Mouse (Mus musculus): ENCODE measurements around the gene Tmem147.
"Not testable (repeated sequence)": the region's sequence is repeated elsewhere in the genome, so short reads cannot be mapped to it uniquely, and the experiment has no call there.

Gene Tmem147

GRCm38 (mm10) chr7:30729396-30730063, at the start of gene Tmem147:
TSS of gene Tmem147 (minus strand) at chr7:30729540.
- DNase-seq (ENCODE audit: low spot score in 2 of 2) = peak; percentile 97 to 98

DNA sequence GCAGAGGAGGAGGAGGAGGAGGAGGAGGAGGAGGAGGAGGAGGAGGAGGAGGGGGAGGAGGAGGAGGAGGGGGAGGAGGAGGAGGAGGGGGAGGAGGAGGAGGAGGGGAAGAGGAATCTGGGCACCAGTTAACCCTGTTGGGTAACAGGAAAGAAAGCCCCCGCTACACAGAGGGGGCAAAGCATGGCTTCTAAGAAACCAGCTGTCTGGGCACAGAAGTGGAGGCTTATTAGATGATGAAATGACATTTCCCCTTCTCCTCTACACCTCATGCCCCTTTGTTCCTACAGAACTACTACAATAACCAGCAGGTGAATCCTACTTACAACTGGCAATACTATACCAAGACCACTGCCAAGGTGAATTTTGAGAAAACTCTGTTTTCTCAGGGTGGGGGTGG, 48.6 kb upstream of the Tmem147 start:
- DNase-seq (ENCODE audit: low spot score in 2 of 2) = no peak

- no peak for DNase-seq (ENCODE audit: low spot score in 2 of 2)
Measured at GRCm38 (mm10) chr7:30777081-30777579, 47.8 kb upstream of the Tmem147 start.

DNA sequence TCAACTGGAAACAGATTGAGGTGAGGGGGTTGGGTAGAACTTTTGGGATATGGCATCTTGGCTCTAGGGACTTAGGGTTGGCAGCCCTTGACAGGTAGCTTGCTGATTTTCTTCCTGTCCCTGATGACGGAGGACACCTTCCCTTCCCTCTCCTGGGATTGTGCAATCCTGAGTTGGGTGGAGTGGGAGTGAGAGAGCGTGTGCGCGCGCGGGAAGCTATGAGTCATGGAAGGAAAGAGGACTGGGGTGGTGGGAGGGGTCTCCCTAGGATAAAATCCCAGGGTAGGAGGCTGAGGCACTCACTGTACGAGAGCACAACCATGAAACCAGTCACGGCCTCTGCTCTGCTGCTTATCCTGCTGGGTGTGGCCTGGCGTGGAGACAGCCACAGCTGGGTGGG, 46.8 kb upstream of the Tmem147 start:
- DNase-seq (ENCODE audit: low spot score in 2 of 2) = no peak

- no peak for DNase-seq (ENCODE audit: low spot score in 2 of 2)
Measured at GRCm38 (mm10) chr7:30769236-30769635, 39.9 kb upstream of the Tmem147 start.

DNA sequence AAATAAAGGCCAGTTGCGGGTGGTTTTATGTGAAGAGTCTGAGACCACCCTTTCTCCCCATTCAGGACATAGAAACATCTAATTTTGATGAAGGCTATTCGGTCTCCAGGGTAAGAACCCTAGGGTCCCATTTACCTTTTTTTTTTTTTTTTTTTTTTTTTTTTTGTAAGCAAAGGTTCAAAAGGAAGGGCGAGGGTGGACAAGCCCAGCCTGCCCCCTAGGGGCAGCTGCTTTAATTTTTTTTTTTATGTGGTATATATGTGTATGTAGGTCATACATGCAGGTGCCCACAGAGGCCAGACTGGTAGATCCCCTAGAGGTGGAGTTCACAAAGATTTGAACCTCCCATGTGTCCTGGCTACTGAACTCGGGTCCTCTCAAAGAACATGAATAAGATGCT, 37.1 kb upstream of the Tmem147 start:
- no peak for DNase-seq (ENCODE audit: low spot score in 2 of 2)

- no peak for DNase-seq (ENCODE audit: low spot score in 2 of 2)
Measured at GRCm38 (mm10) chr7:30765173-30765572, 35.8 kb upstream of the Tmem147 start.

GRCm38 (mm10) chr7:30763456-30763855, 34.1 kb upstream of the Tmem147 start, which contains the start of gene Dmkn:
TSS of gene Dmkn (plus strand) at chr7:30763756.
- DNase-seq (ENCODE audit: low spot score in 2 of 2) = no peak

DNA sequence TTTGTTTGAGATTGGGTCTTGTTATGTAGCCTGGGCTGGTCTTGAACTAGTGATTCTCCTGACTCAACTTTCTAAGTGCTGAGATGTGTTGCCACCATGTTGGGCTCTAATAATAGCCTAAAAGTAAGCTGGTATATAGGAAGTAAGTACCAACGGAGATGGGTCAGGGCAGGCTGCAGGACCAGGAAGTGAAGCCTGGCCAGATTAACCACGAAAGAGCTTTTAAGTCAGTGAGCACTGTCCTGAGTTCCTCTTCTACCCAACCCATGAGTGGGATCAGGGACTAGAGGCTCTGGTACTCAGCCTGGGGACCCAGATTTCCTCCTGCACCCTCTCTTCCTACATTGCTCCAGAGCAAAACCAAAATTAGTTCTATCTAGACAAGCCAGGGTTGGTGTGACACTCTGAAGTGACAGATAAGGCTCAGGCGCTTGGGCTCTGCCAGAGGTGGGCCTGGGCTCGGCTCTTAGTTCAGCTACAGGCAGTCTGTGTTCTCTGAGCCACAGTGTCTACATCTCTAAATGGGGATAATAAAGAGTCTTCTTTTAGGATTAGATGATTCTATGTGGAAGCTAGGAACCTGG, 32.5 kb upstream of the Tmem147 start:
- DNase-seq (ENCODE audit: low spot score in 2 of 2) = no peak

- DNase-seq (ENCODE audit: low spot score in 2 of 2) = no peak
Measured at GRCm38 (mm10) chr7:30758853-30759252, 29.5 kb upstream of the Tmem147 start.

- DNase-seq (ENCODE audit: low spot score in 2 of 2) = no peak
Measured at GRCm38 (mm10) chr7:30757001-30757400, 27.7 kb upstream of the Tmem147 start.

DNA sequence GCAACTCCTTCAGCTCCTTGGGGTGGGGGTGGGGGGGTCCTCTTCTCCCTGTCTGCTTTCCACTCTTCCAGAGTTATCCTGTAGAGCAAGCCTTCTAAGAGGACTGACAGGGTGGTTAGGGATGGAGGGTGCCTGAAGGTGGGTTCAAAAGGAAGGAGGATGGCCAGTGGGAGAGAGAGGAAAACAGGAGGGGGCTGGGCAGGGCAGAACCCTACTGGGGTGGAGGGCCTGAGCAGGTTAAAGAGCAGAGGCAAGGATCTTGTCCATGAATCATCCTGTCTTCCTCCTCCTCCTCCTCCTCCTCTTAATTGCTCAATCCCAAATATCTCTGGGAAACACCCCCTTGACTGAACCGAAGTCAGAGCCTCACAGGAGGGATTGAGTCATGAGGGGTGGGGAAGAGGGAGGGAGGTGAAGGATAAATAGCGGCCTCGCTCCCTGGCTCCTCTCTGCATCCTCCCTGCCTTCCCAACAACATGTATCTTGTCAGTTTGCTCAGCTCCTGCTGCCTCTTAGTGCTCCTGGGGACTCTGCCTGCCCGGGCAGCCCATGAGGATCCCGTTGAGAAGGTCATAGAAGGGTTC, 21.8 kb upstream of the Tmem147 start, which contains the start of gene Sbsn:
Sbsn (plus strand) TSS at position 386 of the 584 bp plus-strand sequence.
- DNase-seq (ENCODE audit: low spot score in 2 of 2) = no peak

DNA sequence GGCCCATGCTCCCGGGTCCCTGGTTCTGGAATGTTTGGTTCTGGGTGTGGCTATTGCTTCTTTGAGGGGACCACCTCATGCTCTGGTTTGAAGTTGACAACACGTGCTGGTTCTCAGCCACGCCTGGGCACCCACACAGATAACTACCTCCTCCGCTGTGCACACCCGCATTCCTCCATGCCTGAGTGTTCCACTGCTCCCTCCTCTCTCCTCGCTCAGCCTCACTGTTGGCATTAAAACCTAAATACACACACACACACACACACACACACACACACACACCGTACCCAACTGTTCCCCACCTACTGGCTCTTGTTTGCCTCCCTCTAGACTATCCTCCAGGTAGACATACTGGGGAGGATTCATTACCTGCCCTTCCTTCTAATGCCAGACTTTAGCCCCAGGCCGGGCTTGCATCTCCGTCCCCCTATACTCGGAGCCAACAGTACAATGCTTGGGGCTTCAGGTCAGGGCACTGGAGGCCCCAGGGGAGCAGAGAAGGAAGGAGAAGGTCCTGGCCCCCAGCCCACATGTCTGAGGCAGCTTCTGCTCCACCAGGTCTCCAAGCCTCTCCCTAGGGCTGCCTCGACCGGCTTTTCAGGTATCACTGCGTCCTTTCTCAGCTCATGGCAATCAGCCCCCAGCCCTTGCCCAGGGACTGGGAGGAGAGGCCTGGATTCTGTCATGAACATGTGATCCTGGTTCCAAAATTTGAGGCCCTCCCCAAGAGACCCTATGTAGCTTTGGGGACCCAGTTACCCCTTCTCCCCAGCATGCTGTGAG, 20.7 kb upstream of the Tmem147 start:
- no peak for DNase-seq (ENCODE audit: low spot score in 2 of 2)

- no peak for DNase-seq (ENCODE audit: low spot score in 2 of 2)
Measured at GRCm38 (mm10) chr7:30747525-30748204, 18.3 kb upstream of the Tmem147 start.

- DNase-seq (ENCODE audit: low spot score in 2 of 2) = no peak
Measured at GRCm38 (mm10) chr7:30744022-30744598, 14.8 kb upstream of the Tmem147 start.

DNA sequence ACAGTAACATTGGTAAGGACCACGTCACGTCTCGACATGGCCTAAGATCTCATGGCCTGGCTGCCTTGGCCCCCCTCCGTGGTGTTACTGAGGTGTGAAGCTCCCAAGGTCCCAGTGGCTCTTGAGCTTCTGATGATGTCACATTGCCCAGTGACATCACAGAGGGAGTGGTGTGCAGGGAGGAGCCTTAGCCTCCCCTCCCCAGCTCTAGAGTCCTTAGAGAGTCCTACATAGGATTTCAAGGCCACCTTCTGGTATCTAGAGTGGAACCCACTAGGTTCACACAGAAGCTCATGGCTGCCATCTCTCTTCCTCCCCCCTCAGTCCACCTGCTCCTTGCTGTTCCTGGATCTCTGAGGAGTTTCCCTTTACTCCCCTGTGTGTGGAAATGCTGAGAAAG, 14.3 kb upstream of the Tmem147 start, which contains the start of gene Gapdhs:
Gapdhs (minus strand) TSS at position 65 of the 400 bp plus-strand sequence.
- not testable (repeated sequence) for DNase-seq (ENCODE audit: low spot score in 2 of 2)

DNA sequence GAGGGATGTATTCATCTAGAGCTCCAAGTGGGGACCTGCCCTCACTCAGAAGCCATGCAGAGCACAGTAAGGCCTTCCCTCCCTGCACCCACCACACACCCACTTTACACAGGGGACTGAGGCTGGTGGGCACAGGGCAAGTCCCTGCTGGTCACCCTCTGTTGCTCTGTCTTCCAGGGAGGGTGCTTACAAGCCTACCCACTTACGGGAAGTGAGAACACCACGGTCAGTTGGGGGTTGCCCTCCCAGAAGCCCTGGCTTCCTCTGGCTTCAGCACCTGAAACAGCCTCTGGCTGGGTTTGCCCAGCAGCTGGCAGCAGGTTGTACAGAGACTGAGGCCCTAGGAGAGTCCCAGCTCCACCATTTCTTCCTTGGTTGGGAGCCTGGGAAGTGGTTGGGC, 13.2 kb upstream of the Tmem147 start:
- not testable (repeated sequence) for DNase-seq (ENCODE audit: low spot score in 2 of 2)

- DNase-seq (ENCODE audit: low spot score in 2 of 2) = no peak
Measured at GRCm38 (mm10) chr7:30736211-30736610, 6.9 kb upstream of the Tmem147 start.

DNA sequence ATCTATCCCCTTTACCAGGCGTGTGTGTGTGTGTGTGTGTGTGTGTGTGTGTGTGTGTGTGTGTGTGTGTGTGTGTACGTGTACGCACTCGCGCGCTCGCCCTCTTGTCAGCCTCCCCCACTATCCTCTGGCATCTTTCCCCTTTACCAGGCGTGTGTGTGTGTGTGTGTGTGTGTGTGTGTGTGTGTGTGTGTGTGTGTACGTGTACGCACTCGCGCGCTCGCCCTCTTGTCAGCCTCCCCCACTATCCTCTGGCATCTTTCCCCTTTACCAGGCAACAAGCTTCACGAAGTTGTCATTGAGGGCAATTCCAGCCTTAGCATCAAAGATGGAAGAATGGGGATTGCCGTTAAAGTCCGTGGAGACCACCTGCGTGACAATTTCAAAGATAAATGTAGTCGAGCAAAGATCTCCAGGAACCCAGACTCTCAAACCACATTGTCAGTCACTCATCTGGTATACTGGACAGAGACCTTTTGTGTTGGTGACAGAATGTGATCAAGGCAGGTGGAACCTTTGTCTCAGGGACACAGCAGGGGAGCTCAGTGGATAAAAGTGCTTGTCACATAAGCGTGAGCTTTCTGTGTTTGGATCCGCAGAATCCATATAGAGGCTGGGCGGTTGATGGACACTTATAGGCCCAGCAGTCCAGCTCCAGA, 853 bp upstream of the Tmem147 start:
- DNase-seq (ENCODE audit: low spot score in 2 of 2) = peak in 1 of 2 experiments; percentile 40

- DNase-seq (ENCODE audit: low spot score in 2 of 2) = no peak
Measured at GRCm38 (mm10) chr7:30728739-30729395, 473 bp downstream of the Tmem147 start.

All from right cerebral cortex, postnatal 10 days (tissue).